Mouse (Mus musculus) C2C12 (cell line): ENCODE data around the gene Slc5a9.

Experiments used
- CTCF ChIP-seq: IDR thresholded peaks from one replicate; pipeline ENCODE4 v1.5.1; 2011; ENCODE audit not compliant: control insufficient read depth, insufficient read depth, insufficient read length
- FOSL1 ChIP-seq: IDR thresholded peaks from one replicate; pipeline ENCODE4 v1.8.0; 2011; ENCODE audit warnings: mild to moderate bottlenecking, low read length; ENCODE audit not compliant: poor library complexity, insufficient read depth, severe bottlenecking
- MAX ChIP-seq: IDR thresholded peaks from one replicate; pipeline ENCODE4 v1.6.1; 2011; ENCODE audit warnings: mild to moderate bottlenecking, control low read depth
- MYOD1 ChIP-seq: IDR thresholded peaks from one replicate; pipeline ENCODE4 v1.6.1; 2011; ENCODE audit warnings: low read depth; ENCODE audit not compliant: control insufficient read depth, insufficient read length
- USF1 ChIP-seq: IDR thresholded peaks from one replicate; pipeline ENCODE4 v1.6.1; 2011; ENCODE audit warnings: low read depth, mild to moderate bottlenecking, control low read depth, moderate library complexity

GRCm38 (mm10) chr4:111898566-111898965 is 4.2 kb downstream of the Slc5a9 start:
- TF ChIP-seq MYOD1 (no peak), CTCF (no peak), MAX (no peak), FOSL1 (no peak), USF1 (no peak)
